Mouse (Mus musculus): ENCODE data around the gene Otub1. TPM values are rescaled to one million over a fixed set of nuclear protein-coding genes. Genes with fewer than 3 reads are reported as not detected.

The Otub1 gene
- total and polyA plus RNA-seq, 2 experiments from 2014 or later, result 127 to 132 TPM

- no peak for DNase-seq (ENCODE audit: low spot score)
- peak; percentile 40 for ATAC-seq (ENCODE audit: insufficient read depth, low read depth)
- Histone ChIP-seq H3K9ac (replicated peaks; ENCODE audit: low read depth, low read length) (no peak overlapping the region), H3K4me3 (ENCODE audit: low read depth, low read length) (no peak overlapping the region), H3K4me1 (ENCODE audit: control insufficient read depth, insufficient read depth) (peaks cover 14% of the 10 kb centered on the region), H3K9me3 (replicated peaks; ENCODE audit: control insufficient read depth, low read length) (no peaks in the 10 kb centered on the region), H3K4me2 (ENCODE audit: low read depth, low read length) (no peak overlapping the region), H3K36me3 (replicated peaks; ENCODE audit: control insufficient read depth, insufficient read depth, low read length) (no peaks in the 10 kb centered on the region), H3K27ac (ENCODE audit: low read depth) (no peak overlapping the region), H3K27me3 (ENCODE audit: control insufficient read depth, insufficient read depth, low read length) (peaks cover 11% of the 10 kb centered on the region; the same call in 1 of the 2 replicates)
- 20% methylated on average over 14 of the region's 14 CpGs for WGBS
- TF ChIP-seq CTCF (IDR thresholded peaks at IDR 0.05; ENCODE audit: low read depth) (peak; percentile 77), EP300 (IDR thresholded peaks at IDR 0.05; ENCODE audit: low read depth) (no peak)
These were observed 45.8 kb downstream of the Otub1 start for GRCm38 (mm10) chr19:7160151-7160906.

GRCm38 (mm10) chr19:7157734-7158133 lies 48.4 kb downstream of the Otub1 start:
- Histone ChIP-seq H3K4me2 (ENCODE audit: low read depth, low read length) (no peak overlapping the region), H3K27me3 (ENCODE audit: control insufficient read depth, insufficient read depth, low read length) (no peaks in the 10 kb centered on the region), H3K9me3 (replicated peaks; ENCODE audit: control insufficient read depth, low read length) (no peaks in the 10 kb centered on the region), H3K4me3 (ENCODE audit: low read depth, low read length) (no peak overlapping the region), H3K9ac (replicated peaks; ENCODE audit: low read depth, low read length) (no peak overlapping the region), H3K4me1 (ENCODE audit: control insufficient read depth, insufficient read depth) (peaks cover 7% of the 10 kb centered on the region), H3K36me3 (replicated peaks; ENCODE audit: control insufficient read depth, insufficient read depth, low read length) (no peaks in the 10 kb centered on the region), H3K27ac (ENCODE audit: low read depth) (no peak overlapping the region)
- DNase-seq (ENCODE audit: low spot score), result peak; percentile 67
- WGBS, result 27% methylated on average over 14 of the region's 14 CpGs
- no peak for TF ChIP-seq EP300 (IDR thresholded peaks at IDR 0.05; ENCODE audit: low read depth)
- TF ChIP-seq CTCF (IDR thresholded peaks at IDR 0.05; ENCODE audit: low read depth), result 0 out of 2 replicates have a peak, but pooled peaks have one; percentile 21
- peak; percentile 66 for ATAC-seq (ENCODE audit: insufficient read depth, low read depth)

- H3K4me3 ChIP-seq (ENCODE audit: low read depth, low read length), result no peak overlapping the region
- 81% methylated on average over 6 of the region's 6 CpGs for WGBS
- TF ChIP-seq CTCF (IDR thresholded peaks at IDR 0.05; ENCODE audit: low read depth), result no peak
- H3K4me1 ChIP-seq (ENCODE audit: control insufficient read depth, insufficient read depth), result peaks cover 14% of the 10 kb centered on the region
- no peak for ATAC-seq (ENCODE audit: insufficient read depth, low read depth)
- H3K27me3 ChIP-seq (ENCODE audit: control insufficient read depth, insufficient read depth, low read length), result no peaks in the 10 kb centered on the region
- no peak overlapping the region for H3K4me2 ChIP-seq (ENCODE audit: low read depth, low read length)
- no peaks in the 10 kb centered on the region for H3K9me3 ChIP-seq (replicated peaks; ENCODE audit: control insufficient read depth, low read length)
- no peak for DNase-seq (ENCODE audit: low spot score)
- H3K36me3 ChIP-seq (replicated peaks; ENCODE audit: control insufficient read depth, insufficient read depth, low read length), result no peaks in the 10 kb centered on the region
- H3K27ac ChIP-seq (ENCODE audit: low read depth), result no peak overlapping the region
- H3K9ac ChIP-seq (replicated peaks; ENCODE audit: low read depth, low read length), result no peak overlapping the region
These were observed 50.9 kb downstream of the Otub1 start for GRCm38 (mm10) chr19:7155196-7155595.

- 34% methylated on average over 7 of the region's 7 CpGs for WGBS
- Histone ChIP-seq H3K9me3 (replicated peaks; ENCODE audit: control insufficient read depth, low read length) (no peaks in the 10 kb centered on the region), H3K4me3 (ENCODE audit: low read depth, low read length) (no peak overlapping the region), H3K4me2 (ENCODE audit: low read depth, low read length) (no peak overlapping the region), H3K9ac (replicated peaks; ENCODE audit: low read depth, low read length) (no peak overlapping the region), H3K4me1 (ENCODE audit: control insufficient read depth, insufficient read depth) (peaks cover 25% of the 10 kb centered on the region), H3K27me3 (ENCODE audit: control insufficient read depth, insufficient read depth, low read length) (no peaks in the 10 kb centered on the region), H3K27ac (ENCODE audit: low read depth) (no peak overlapping the region), H3K36me3 (replicated peaks; ENCODE audit: control insufficient read depth, insufficient read depth, low read length) (no peaks in the 10 kb centered on the region)
- TF ChIP-seq CTCF (IDR thresholded peaks at IDR 0.05; ENCODE audit: low read depth) (no peak), EP300 (IDR thresholded peaks at IDR 0.05; ENCODE audit: low read depth) (no peak)
- ATAC-seq (ENCODE audit: insufficient read depth, low read depth), result no peak
- DNase-seq (ENCODE audit: low spot score), result no peak
These were observed 52.9 kb downstream of the Otub1 start for GRCm38 (mm10) chr19:7153232-7153631.

GRCm38 (mm10) chr19:7151927-7152653 lies 54.0 kb downstream of the Otub1 start:
- H3K36me3 ChIP-seq (replicated peaks; ENCODE audit: control insufficient read depth, insufficient read depth, low read length), result no peaks in the 10 kb centered on the region
- no peaks in the 10 kb centered on the region for H3K9me3 ChIP-seq (replicated peaks; ENCODE audit: control insufficient read depth, low read length)
- DNase-seq (ENCODE audit: low spot score) (no peak), ATAC-seq (ENCODE audit: insufficient read depth, low read depth) (no peak)
- no peak overlapping the region for H3K9ac ChIP-seq (replicated peaks; ENCODE audit: low read depth, low read length)
- no peak overlapping the region for H3K4me2 ChIP-seq (ENCODE audit: low read depth, low read length)
- WGBS, result 86% methylated on average over 6 of the region's 6 CpGs
- H3K27ac ChIP-seq (ENCODE audit: low read depth), result no peak overlapping the region
- H3K27me3 ChIP-seq (ENCODE audit: control insufficient read depth, insufficient read depth, low read length), result no peaks in the 10 kb centered on the region
- H3K4me3 ChIP-seq (ENCODE audit: low read depth, low read length), result no peak overlapping the region
- H3K4me1 ChIP-seq (ENCODE audit: control insufficient read depth, insufficient read depth), result peaks cover 29% of the 10 kb centered on the region
- no peak for TF ChIP-seq EP300 (IDR thresholded peaks at IDR 0.05; ENCODE audit: low read depth)
- TF ChIP-seq CTCF (IDR thresholded peaks at IDR 0.05; ENCODE audit: low read depth), result no peak
